Mouse (Mus musculus) erythroblast, embryonic 14.5 days (primary cell): ENCODE data around the gene Ccm2.

Source experiments
- GATA1 ChIP-seq: IDR thresholded peaks from 2 replicates; pipeline ENCODE4 v1.6.1; 2012; ENCODE audit warnings: low read length, inconsistent platforms, mixed read lengths
- TAL1 ChIP-seq: IDR thresholded peaks from 3 replicates; pipeline ENCODE4 v1.6.1; 2012; ENCODE audit warnings: low read length, inconsistent platforms, mixed read lengths

DNA sequence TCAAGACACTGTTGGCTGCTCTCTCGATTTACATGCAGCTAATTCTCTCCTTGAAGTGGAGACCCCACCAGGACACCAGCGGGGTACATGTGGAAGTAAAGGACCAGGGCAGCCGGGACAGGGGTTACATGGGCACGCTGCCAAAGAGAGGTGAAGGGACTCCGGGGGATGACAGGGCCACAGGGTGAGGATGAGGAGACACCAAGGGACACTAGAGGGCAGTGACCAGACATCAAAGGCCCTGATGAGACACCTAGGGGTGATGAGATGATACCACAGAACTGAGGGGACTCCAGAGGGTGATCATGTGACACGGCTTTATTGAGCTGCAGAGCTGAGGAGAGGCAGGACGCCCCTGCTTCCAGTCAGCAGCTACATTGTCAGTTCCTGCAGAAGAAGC lies 50.8 kb downstream of the Ccm2 start:
- TF ChIP-seq GATA1 (no peak), TAL1 (no peak)
